Mouse (Mus musculus): ENCODE results near the gene Phka2.

- TF ChIP-seq TAL1 (IDR thresholded peaks at IDR 0.05; ENCODE audit: low read length) (no peak), GATA1 (IDR thresholded peaks at IDR 0.05; ENCODE audit: low read length) (no peak)
These were observed 108.5 kb downstream of the Phka2 start for GRCm38 (mm10) chrX:160610482-160610881.
